In the genomic region with DNA sequence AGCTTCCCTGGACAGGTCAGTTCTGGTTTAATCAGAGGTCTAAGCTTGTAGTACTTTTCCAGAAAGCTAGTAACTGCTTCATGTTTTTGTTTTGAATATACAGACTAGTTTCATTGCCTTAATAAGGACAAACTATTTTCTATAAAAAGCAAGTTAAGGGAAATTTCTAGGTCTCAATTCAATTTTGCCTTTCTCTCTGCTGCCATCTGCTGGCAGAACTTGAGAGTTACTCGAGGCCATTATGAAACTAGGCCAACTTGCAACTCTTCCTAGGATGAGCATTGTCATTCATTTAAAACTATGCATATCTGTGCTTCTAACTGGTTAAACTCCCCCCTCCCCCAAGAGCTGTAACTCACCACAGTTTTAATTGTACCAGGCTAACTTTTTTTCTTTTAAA, we compare ENCODE assay signal across 9 mouse cellular contexts. TPM values are rescaled to one million over a fixed set of nuclear protein-coding genes. Genes with fewer than 3 reads are reported as not detected.
A peak's percentile ranks its signal among the peaks of the same experiment; 100 is the strongest.
DNase-seq lines count a peak whose midpoint lies in the region; ATAC-seq and TF ChIP-seq lines count a peak whose summit lies in the region.
"Had no signal": no experiment of that assay in that cellular context is flagged by ENCODE, and none has a peak within 500 bp of the region (broad histone marks: within the 10 kb centered on the region; RNA-seq: fewer than 3 reads in every experiment).

No protein-coding gene starts in this region.

- H3K9me3 ChIP-seq in liver, embryonic 11.5 days (ENCODE audit: control insufficient read depth, low read length): no peaks in the 10 kb centered on the region
- no peaks in the 10 kb centered on the region for H3K9me3 ChIP-seq in limb, embryonic 11.5 days (ENCODE audit: control insufficient read depth, low read length)
- H3K9me3 ChIP-seq: neural tube, embryonic 13.5 days had no signal

- peak; percentile 39 for DNase-seq in liver, adult 2 months (ENCODE audit: extremely low read depth, low read depth, low spot score)
- DNase-seq in liver, embryonic 11.5 days (ENCODE audit: low spot score): no peak
- peak; percentile 39 for DNase-seq in T-cell, adult 2 months (ENCODE audit: low spot score)
- peak; percentile 24 for DNase-seq in cerebellum, adult 9-11 months
- peak; percentile 18 to 66 for DNase-seq in kidney, adult 8-10 months
- DNase-seq in limb, embryonic 11.5 days (ENCODE audit: low spot score): peak; percentile 77
- DNase-seq in right cerebral cortex, postnatal 14 days: peak; percentile 72

- no peak overlapping the region for H3K4me3 ChIP-seq in liver, adult 2 months (ENCODE audit: insufficient read depth, low read depth, low read length)
- H3K4me3 ChIP-seq in liver, embryonic 11.5 days (ENCODE audit: low read depth, low read length): no peak overlapping the region
- no peak overlapping the region for H3K4me3 ChIP-seq in limb, embryonic 11.5 days (ENCODE audit: low read depth, low read length)
- H3K4me3 ChIP-seq: neural tube, embryonic 13.5 days had no signal

- no peaks in the 10 kb centered on the region for H3K36me3 ChIP-seq in liver, adult 2 months (ENCODE audit: control insufficient read depth, insufficient read depth, low read length)
- no peaks in the 10 kb centered on the region for H3K36me3 ChIP-seq in liver, embryonic 11.5 days (ENCODE audit: control insufficient read depth, insufficient read depth, low read length)
- no peaks in the 10 kb centered on the region for H3K36me3 ChIP-seq in limb, embryonic 11.5 days (ENCODE audit: control insufficient read depth, insufficient read depth, low read length)

- no peak for ATAC-seq in liver, embryonic 11.5 days (replicated peaks; ENCODE audit: low FRiP score)
- no peak for ATAC-seq in limb, embryonic 11.5 days (ENCODE audit: insufficient number of reproducible peaks, low FRiP score, low TSS enrichment, low read depth)

- H3K4me1 ChIP-seq in liver, adult 2 months (ENCODE audit: control insufficient read depth, insufficient read depth, low read length): no peaks in the 10 kb centered on the region
- H3K4me1 ChIP-seq in liver, embryonic 11.5 days (replicated peaks; ENCODE audit: control insufficient read depth, insufficient read depth, low read length): no peaks in the 10 kb centered on the region
- H3K4me1 ChIP-seq in limb, embryonic 11.5 days (ENCODE audit: control insufficient read depth, insufficient read depth, low read length): no peaks in the 10 kb centered on the region
- H3K4me1 ChIP-seq: neural tube, embryonic 13.5 days had no signal

- TF ChIP-seq POLR2A in liver, adult 2 months (IDR thresholded peaks at IDR 0.05; ENCODE audit: extremely low read depth, insufficient read depth, low read length): no peak

- no peak overlapping the region for H3K4me2 ChIP-seq in liver, embryonic 11.5 days
- no peak overlapping the region for H3K4me2 ChIP-seq in limb, embryonic 11.5 days (ENCODE audit: low read depth, severe bottlenecking)
- H3K4me2 ChIP-seq: neural tube, embryonic 13.5 days had no signal

- peak; percentile 45 for TF ChIP-seq CTCF in liver, adult 2 months (IDR thresholded peaks at IDR 0.05; ENCODE audit: low read depth, low read length)

- H3K79me2 ChIP-seq in liver, adult 2 months (ENCODE audit: control insufficient read depth, insufficient read depth, low read length): no peaks in the 10 kb centered on the region

- WGBS in liver, adult 2 months: 0% methylated on average over 1 of the region's 1 CpGs
- WGBS in liver, embryonic 11.5 days: 0% methylated on average over 1 of the region's 1 CpGs
- WGBS in limb, embryonic 11.5 days: 0% methylated on average over 1 of the region's 1 CpGs

- no peak overlapping the region for H3K9ac ChIP-seq in liver, adult 2 months (ENCODE audit: low read depth, low read length)
- H3K9ac ChIP-seq in liver, embryonic 11.5 days (ENCODE audit: low read depth, low read length): no peak overlapping the region
- no peak overlapping the region for H3K9ac ChIP-seq in limb, embryonic 11.5 days (ENCODE audit: low read length)
- H3K9ac ChIP-seq: neural tube, embryonic 13.5 days had no signal

- peaks cover 2% of the 10 kb centered on the region; the same call in 1 of the 2 replicates for H3K27me3 ChIP-seq in liver, adult 2 months (ENCODE audit: control insufficient read depth, insufficient read depth, low read length)
- H3K27me3 ChIP-seq in liver, embryonic 11.5 days (replicated peaks; ENCODE audit: control insufficient read depth, insufficient read depth, low read length): no peaks in the 10 kb centered on the region
- no peaks in the 10 kb centered on the region for H3K27me3 ChIP-seq in limb, embryonic 11.5 days (ENCODE audit: control insufficient read depth, insufficient read depth, low read length)
- H3K27me3 ChIP-seq: neural tube, embryonic 13.5 days had no signal

- H3K27ac ChIP-seq in liver, adult 2 months (replicated peaks; ENCODE audit: insufficient read depth, low read depth, low read length): no peak overlapping the region
- no peak overlapping the region for H3K27ac ChIP-seq in liver, embryonic 11.5 days (ENCODE audit: low read depth, low read length)
- H3K27ac ChIP-seq in limb, embryonic 11.5 days (replicated peaks; ENCODE audit: low read depth, low read length): no peak overlapping the region
- H3K27ac ChIP-seq: neural tube, embryonic 13.5 days had no signal

RNA-seq across cellular contexts. Expression of a gene that starts 29.4 kb away (rescaled TPM):
- not detected in 2 replicates for total RNA-seq in liver, adult 2 months (2014; rRNA removed)
- not detected in 2 replicates for polyA plus RNA-seq in liver, adult 2 months (2012; rRNA removed)
- polyA plus RNA-seq in liver, embryonic 11.5 days (2014; fragmentation: Nextera tagmentation; extraction: Ambion mirVana): 0.29 TPM in 1 of 2 replicates, not detected in the other
- 0.71 and 1.1 TPM in 2 replicates for polyA plus RNA-seq in limb, embryonic 11.5 days (2014; fragmentation: Nextera tagmentation; extraction: Ambion mirVana)
- total RNA-seq: gastrocnemius, postnatal 36 days had no signal
